Mouse (Mus musculus): ENCODE measurements around the gene Wipi2. TPM values are rescaled to one million over a fixed set of nuclear protein-coding genes. Genes with fewer than 3 reads are reported as not detected.

Wipi2 gene
- total and polyA plus RNA-seq, 3 experiments, result 38.6 to 74.7 (median 53.6) TPM

GRCm38 (mm10) chr5:142595698-142596097, 31.8 kb upstream of the Wipi2 start:
- Histone ChIP-seq H3K27ac (ENCODE audit: control insufficient read depth, low read depth, low read length) (no peak overlapping the region), H3K9me3 (replicated peaks; ENCODE audit: insufficient read depth, low read length) (no peaks in the 10 kb centered on the region), H3K9ac (ENCODE audit: control insufficient read depth, low read depth, low read length, poor library complexity, severe bottlenecking) (no peak overlapping the region), H3K79me2 (ENCODE audit: control insufficient read depth, insufficient read depth, low read length, poor library complexity) (no peaks in the 10 kb centered on the region), H3K36me3 (ENCODE audit: control insufficient read depth in 1 of 2, insufficient read depth in 2 of 2, low read length in 2 of 2) (no peaks in the 10 kb centered on the region), H3K4me3 (ENCODE audit: control insufficient read depth in 1 of 2, insufficient read depth in 1 of 2, low read depth in 2 of 2, low read length in 2 of 2) (no peak overlapping the region), H3K27me3 (ENCODE audit: control insufficient read depth in 1 of 2, insufficient read depth in 2 of 2, low read length in 2 of 2) (no peaks in the 10 kb centered on the region; a peak in 1 of 4 replicates), H3K4me1 (ENCODE audit: control insufficient read depth in 1 of 2, insufficient read depth in 2 of 2, low read length in 2 of 2) (no peaks in the 10 kb centered on the region)
- TF ChIP-seq MAFK (IDR thresholded peaks at IDR 0.05; ENCODE audit: borderline replicate concordance, low read depth, low read length) (no peak), EP300 (IDR thresholded peaks at IDR 0.05; ENCODE audit: low read depth in 1 of 2, low read length in 2 of 2) (no peak), HCFC1 (IDR thresholded peaks at IDR 0.05; ENCODE audit: low read depth, low read length) (no peak), ZNF384 (IDR thresholded peaks at IDR 0.05; ENCODE audit: low read depth, low read length) (no peak), E2F4 (IDR thresholded peaks at IDR 0.05; ENCODE audit: borderline replicate concordance, low read depth, low read length) (no peak), TBP (IDR thresholded peaks at IDR 0.05; ENCODE audit: low read depth, low read length) (no peak), ZC3H11A (IDR thresholded peaks at IDR 0.05; ENCODE audit: low read depth, low read length) (no peak), USF1 (IDR thresholded peaks at IDR 0.05; ENCODE audit: low read depth, low read length) (no peak), ZKSCAN1 (IDR thresholded peaks at IDR 0.05; ENCODE audit: low read depth, low read length) (no peak), MXI1 (IDR thresholded peaks at IDR 0.05; ENCODE audit: low read depth, low read length) (no peak), UBTF (IDR thresholded peaks at IDR 0.05; ENCODE audit: borderline replicate concordance, insufficient read depth, low read depth, low read length) (no peak), MYC (IDR thresholded peaks at IDR 0.05; ENCODE audit: low read depth, low read length) (no peak), JUND (IDR thresholded peaks at IDR 0.05; ENCODE audit: low read depth, low read length) (no peak)
- DNase-seq (ENCODE audit: low read depth, low spot score), result no peak

GRCm38 (mm10) chr5:142596723-142597122, 30.8 kb upstream of the Wipi2 start:
- no peak overlapping the region for H3K9ac ChIP-seq (ENCODE audit: control insufficient read depth, low read depth, low read length, poor library complexity, severe bottlenecking)
- peaks cover 0 to 2% of the 10 kb centered on the region in 2 experiments; a peak in 3 of 4 replicates for H3K27me3 ChIP-seq (ENCODE audit: control insufficient read depth in 1 of 2, insufficient read depth in 2 of 2, low read length in 2 of 2)
- H3K36me3 ChIP-seq (ENCODE audit: control insufficient read depth in 1 of 2, insufficient read depth in 2 of 2, low read length in 2 of 2), result no peaks in the 10 kb centered on the region
- H3K27ac ChIP-seq (ENCODE audit: control insufficient read depth, low read depth, low read length), result no peak overlapping the region
- no peaks in the 10 kb centered on the region for H3K9me3 ChIP-seq (replicated peaks; ENCODE audit: insufficient read depth, low read length)
- H3K4me1 ChIP-seq (ENCODE audit: control insufficient read depth in 1 of 2, insufficient read depth in 2 of 2, low read length in 2 of 2), result no peaks in the 10 kb centered on the region
- TF ChIP-seq USF1 (IDR thresholded peaks at IDR 0.05; ENCODE audit: low read depth, low read length), result no peak
- TF ChIP-seq CTCF (IDR thresholded peaks at IDR 0.05 in 2 of 3, conservative IDR thresholded peaks at IDR 0.05 in 1 of 3; ENCODE audit: control insufficient read depth in 1 of 3, insufficient read depth in 1 of 3, low read depth in 2 of 3, low read length in 3 of 3, poor library complexity in 1 of 3, severe bottlenecking in 1 of 3), result no peak
- TF ChIP-seq JUND (IDR thresholded peaks at IDR 0.05; ENCODE audit: low read depth, low read length), result no peak
- TF ChIP-seq ZNF384 (IDR thresholded peaks at IDR 0.05; ENCODE audit: low read depth, low read length), result no peak
- TF ChIP-seq ELF1 (IDR thresholded peaks at IDR 0.05; ENCODE audit: low read depth, low read length), result no peak
- no peak for TF ChIP-seq UBTF (IDR thresholded peaks at IDR 0.05; ENCODE audit: borderline replicate concordance, insufficient read depth, low read depth, low read length)
- no peak for TF ChIP-seq TCF12 (IDR thresholded peaks at IDR 0.05; ENCODE audit: low read depth, low read length)
- no peak for TF ChIP-seq ZC3H11A (IDR thresholded peaks at IDR 0.05; ENCODE audit: low read depth, low read length)
- no peak for TF ChIP-seq CHD1 (IDR thresholded peaks at IDR 0.05; ENCODE audit: low read depth, low read length)
- TF ChIP-seq POLR2AphosphoS2 (IDR thresholded peaks at IDR 0.05; ENCODE audit: low read length), result no peak
- TF ChIP-seq MAFK (IDR thresholded peaks at IDR 0.05; ENCODE audit: borderline replicate concordance, low read depth, low read length), result no peak
- no peak for TF ChIP-seq NRF1 (IDR thresholded peaks at IDR 0.05; ENCODE audit: insufficient read depth, low read depth, low read length, poor library complexity, severe bottlenecking)
- no peak for TF ChIP-seq NELFE (IDR thresholded peaks at IDR 0.05; ENCODE audit: low read depth, low read length)
- H3K4me3 ChIP-seq (ENCODE audit: control insufficient read depth in 1 of 2, insufficient read depth in 1 of 2, low read depth in 2 of 2, low read length in 2 of 2), result no peak overlapping the region
- H3K79me2 ChIP-seq (ENCODE audit: control insufficient read depth, insufficient read depth, low read length, poor library complexity), result no peaks in the 10 kb centered on the region
- DNase-seq (ENCODE audit: low read depth, low spot score), result no peak

All from MEL (cell line).